Mouse (Mus musculus): ENCODE data around the gene Clec2g. TPM values are rescaled to one million over a fixed set of nuclear protein-coding genes. Genes with fewer than 3 reads are reported as not detected.
"Not testable (repeated sequence)": the region's sequence is repeated elsewhere in the genome, so short reads cannot be mapped to it uniquely, and the experiment has no call there.

Gene Clec2g
- not detected in 2 replicates for polyA plus RNA-seq (2014; fragmentation: Nextera tagmentation; extraction: Ambion mirVana)

DNA sequence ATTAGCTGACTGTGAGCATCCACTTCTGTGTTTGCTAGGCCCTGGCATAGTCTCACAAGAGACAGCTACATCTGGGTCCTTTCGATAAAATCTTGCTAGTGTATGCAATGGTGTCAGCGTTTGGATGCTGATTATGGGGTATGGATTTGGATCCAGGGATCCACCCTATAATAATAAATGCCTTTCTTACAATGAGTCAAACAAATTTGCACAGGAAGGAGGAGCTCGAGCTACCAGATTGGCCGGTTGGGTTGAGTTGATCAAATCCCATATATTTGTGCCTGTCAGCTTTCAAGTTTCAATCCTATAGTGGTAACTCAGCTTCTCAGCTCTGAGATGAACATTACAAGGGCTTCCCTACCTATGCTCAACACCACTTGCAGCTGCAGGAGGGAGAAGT lies at the start of gene Clec2g:
TSS of gene Clec2g (plus strand) at position 301 of the 400 bp plus-strand sequence.
- H3K4me2 ChIP-seq (ENCODE audit: low read length); H3K36me3 ChIP-seq (ENCODE audit: control insufficient read depth, insufficient read depth, low read length); DNase-seq; H3K9me3 ChIP-seq (ENCODE audit: control insufficient read depth, low read length); H3K9ac ChIP-seq (replicated peaks; ENCODE audit: low read length); ATAC-seq (ENCODE audit: low FRiP score, low TSS enrichment); H3K27ac ChIP-seq (replicated peaks; ENCODE audit: low read depth, low read length); H3K4me3 ChIP-seq (replicated peaks; ENCODE audit: low read depth, low read length); H3K4me1 ChIP-seq (ENCODE audit: control insufficient read depth, insufficient read depth, low read length); H3K27me3 ChIP-seq (ENCODE audit: control insufficient read depth, insufficient read depth, low read length): not testable (repeated sequence)
- 96% methylated on average over 4 of the region's 4 CpGs for WGBS

DNA sequence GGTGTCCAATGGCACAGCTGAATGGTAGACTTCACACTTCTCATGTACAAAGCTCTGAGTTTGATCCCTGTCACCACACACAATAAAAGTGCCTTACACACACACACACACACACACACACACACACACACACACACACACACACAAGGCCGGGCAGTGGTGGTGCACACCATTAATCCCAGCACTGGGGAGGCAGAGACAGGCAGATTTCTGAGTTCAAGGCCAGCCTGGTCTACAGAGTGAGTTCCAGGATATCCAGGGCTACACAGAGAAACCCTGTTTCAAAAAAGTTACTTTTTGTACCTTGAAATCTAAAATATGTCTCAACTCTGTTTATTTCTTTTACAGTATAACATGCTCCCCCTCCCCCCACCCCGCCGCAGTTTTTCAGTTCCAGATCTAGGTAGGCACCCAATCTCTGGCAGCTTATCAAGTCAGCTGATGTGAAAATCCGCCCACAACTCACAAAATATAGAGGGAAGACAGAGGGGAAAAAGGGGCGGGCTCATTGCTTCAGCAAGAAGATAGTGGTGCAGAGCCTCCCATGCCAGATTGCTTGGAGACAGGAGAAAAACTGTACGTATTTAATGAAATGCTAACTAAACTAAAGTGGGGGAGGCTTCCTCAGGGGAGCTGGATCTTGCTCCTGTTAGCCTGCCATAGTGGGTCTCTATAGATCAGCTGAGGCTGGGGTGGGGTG lies 46.9 kb upstream of the Clec2g start, which contains the start of gene Clec2i:
TSS of gene Clec2i (plus strand) at position 498 of the 700 bp plus-strand sequence.
- H3K4me2 ChIP-seq (ENCODE audit: low read length); H3K4me3 ChIP-seq (replicated peaks; ENCODE audit: low read depth, low read length); H3K27ac ChIP-seq (replicated peaks; ENCODE audit: low read depth, low read length); H3K4me1 ChIP-seq (ENCODE audit: control insufficient read depth, insufficient read depth, low read length); ATAC-seq (ENCODE audit: low FRiP score, low TSS enrichment); H3K9me3 ChIP-seq (ENCODE audit: control insufficient read depth, low read length); H3K27me3 ChIP-seq (ENCODE audit: control insufficient read depth, insufficient read depth, low read length); H3K9ac ChIP-seq (replicated peaks; ENCODE audit: low read length); H3K36me3 ChIP-seq (ENCODE audit: control insufficient read depth, insufficient read depth, low read length); DNase-seq: not testable (repeated sequence)
- 86% methylated on average over 6 of the region's 6 CpGs for WGBS

DNA sequence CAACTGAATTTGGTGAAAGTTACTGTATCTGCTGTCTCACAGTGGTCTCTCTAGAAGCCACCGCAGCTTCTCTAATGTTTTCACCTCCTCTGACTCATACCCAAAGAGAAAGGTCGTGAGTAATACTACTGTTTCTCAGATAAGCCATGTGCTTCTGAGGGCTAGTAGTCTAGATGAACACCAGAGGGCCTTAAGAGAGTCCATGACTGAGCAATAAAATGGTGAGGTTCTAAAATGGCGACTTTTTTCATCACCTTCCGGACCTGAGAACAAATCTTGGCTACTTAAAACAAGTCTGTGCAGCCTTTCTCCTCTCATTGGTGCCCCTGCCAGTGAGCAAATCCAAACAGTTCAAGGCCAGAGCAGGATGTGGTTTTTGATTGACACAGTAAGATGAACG lies 45.3 kb upstream of the Clec2g start:
- DNase-seq: no peak
- no peaks in the 10 kb centered on the region for H3K36me3 ChIP-seq (ENCODE audit: control insufficient read depth, insufficient read depth, low read length)
- H3K27ac ChIP-seq (replicated peaks; ENCODE audit: low read depth, low read length): no peak overlapping the region
- H3K4me1 ChIP-seq (ENCODE audit: control insufficient read depth, insufficient read depth, low read length): no peaks in the 10 kb centered on the region
- no peak overlapping the region for H3K4me2 ChIP-seq (ENCODE audit: low read length)
- WGBS: 82% methylated on average over 5 of the region's 5 CpGs
- H3K4me3 ChIP-seq (replicated peaks; ENCODE audit: low read depth, low read length): no peak overlapping the region
- H3K9ac ChIP-seq (replicated peaks; ENCODE audit: low read length): no peak overlapping the region
- ATAC-seq (ENCODE audit: low FRiP score, low TSS enrichment): no peak
- H3K9me3 ChIP-seq (ENCODE audit: control insufficient read depth, low read length): no peaks in the 10 kb centered on the region
- H3K27me3 ChIP-seq (ENCODE audit: control insufficient read depth, insufficient read depth, low read length): no peaks in the 10 kb centered on the region

DNA sequence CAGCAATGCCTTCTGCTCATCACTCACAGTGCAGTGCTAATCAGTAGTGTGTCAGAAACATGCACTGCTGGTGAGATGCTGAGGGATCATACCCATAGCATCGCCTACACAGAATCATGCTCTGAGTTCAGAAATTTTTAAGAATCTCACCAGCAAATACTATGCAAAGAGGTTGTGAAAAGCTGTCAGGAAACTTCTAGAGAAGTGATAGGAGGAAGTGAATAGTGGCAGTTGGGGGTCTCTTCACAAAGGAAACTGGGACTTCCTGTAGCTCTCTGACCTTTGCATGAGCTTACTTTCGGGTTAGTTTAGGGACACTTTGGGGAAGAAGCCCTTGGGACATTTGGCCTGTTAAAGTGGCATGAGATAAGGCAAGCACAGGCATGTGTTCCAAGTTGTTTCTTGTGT lies 43.2 kb upstream of the Clec2g start, which contains the start of gene BC035044:
TSS of gene BC035044 (minus strand) at position 179 of the 408 bp plus-strand sequence.
- Histone ChIP-seq H3K4me3 (replicated peaks; ENCODE audit: low read depth, low read length) (no peak within 1 kb of the TSS), H3K9ac (replicated peaks; ENCODE audit: low read length) (no peak within 1 kb of the TSS), H3K27ac (replicated peaks; ENCODE audit: low read depth, low read length) (no peak within 1 kb of the TSS), H3K9me3 (ENCODE audit: control insufficient read depth, low read length) (no peaks in the 10 kb centered on the region), H3K27me3 (ENCODE audit: control insufficient read depth, insufficient read depth, low read length) (no peaks in the 10 kb centered on the region), H3K4me1 (ENCODE audit: control insufficient read depth, insufficient read depth, low read length) (no peaks in the 10 kb centered on the region), H3K4me2 (ENCODE audit: low read length) (no peak within 1 kb of the TSS), H3K36me3 (ENCODE audit: control insufficient read depth, insufficient read depth, low read length) (no peaks in the 10 kb centered on the region)
- WGBS: 81% methylated on average over 2 of the region's 2 CpGs
- no peak for DNase-seq
- no peak for ATAC-seq (ENCODE audit: low FRiP score, low TSS enrichment)

DNA sequence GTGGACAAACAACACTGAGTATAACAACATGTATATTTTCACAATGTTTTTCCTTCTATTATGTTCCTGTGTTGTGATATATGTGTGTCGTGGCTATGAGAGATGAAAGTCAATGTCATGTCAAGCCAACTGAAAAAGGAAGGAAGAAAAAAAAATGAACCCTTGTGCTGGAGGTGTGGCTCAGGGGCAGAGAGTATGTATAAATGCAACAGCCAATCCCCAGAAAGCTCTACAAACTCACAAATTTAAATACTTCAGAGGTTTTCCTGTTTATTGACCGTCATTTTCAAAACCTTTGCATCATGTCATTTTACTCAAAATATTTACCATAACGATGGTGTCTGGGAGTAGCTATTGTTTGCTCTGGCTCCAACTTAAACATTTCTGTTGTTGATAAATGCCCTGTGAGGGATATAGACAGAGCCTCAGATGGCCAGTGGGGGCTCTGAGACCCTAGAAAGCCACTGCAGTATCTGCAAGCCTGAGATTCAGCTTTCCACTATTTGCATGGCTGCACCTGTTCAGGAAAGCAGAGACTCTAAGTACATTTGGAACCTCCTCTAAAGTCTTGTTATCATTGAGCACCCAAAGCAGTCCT lies 38.7 kb upstream of the Clec2g start:
- Histone ChIP-seq H3K4me2 (ENCODE audit: low read length) (no peak overlapping the region), H3K9ac (replicated peaks; ENCODE audit: low read length) (no peak overlapping the region), H3K27me3 (ENCODE audit: control insufficient read depth, insufficient read depth, low read length) (no peaks in the 10 kb centered on the region), H3K27ac (replicated peaks; ENCODE audit: low read depth, low read length) (no peak overlapping the region), H3K36me3 (ENCODE audit: control insufficient read depth, insufficient read depth, low read length) (no peaks in the 10 kb centered on the region), H3K4me3 (replicated peaks; ENCODE audit: low read depth, low read length) (no peak overlapping the region), H3K9me3 (ENCODE audit: control insufficient read depth, low read length) (no peaks in the 10 kb centered on the region), H3K4me1 (ENCODE audit: control insufficient read depth, insufficient read depth, low read length) (no peaks in the 10 kb centered on the region)
- DNase-seq: no peak
- 91% methylated on average over 3 of the region's 3 CpGs for WGBS
- ATAC-seq (ENCODE audit: low FRiP score, low TSS enrichment): no peak

DNA sequence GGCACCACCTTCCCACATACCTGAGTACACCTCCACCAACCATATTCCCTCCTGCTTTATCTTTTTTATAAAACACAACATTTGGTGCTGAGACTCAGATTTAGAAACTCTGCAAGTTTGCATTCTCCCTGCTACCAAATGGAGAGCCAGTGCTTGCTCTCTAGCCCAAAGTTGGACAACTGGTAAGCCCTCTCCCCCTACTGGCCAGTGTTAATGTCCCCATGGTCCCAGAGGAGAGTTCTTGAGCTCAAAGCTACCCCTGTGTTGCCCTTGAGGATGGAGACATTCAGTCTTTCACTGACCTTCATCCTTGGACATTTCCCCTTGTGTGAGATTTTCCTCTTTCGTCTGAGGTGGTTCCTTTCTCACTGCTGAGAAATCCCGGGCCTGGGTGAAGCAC lies 34.1 kb upstream of the Clec2g start:
- no peaks in the 10 kb centered on the region for H3K36me3 ChIP-seq (ENCODE audit: control insufficient read depth, insufficient read depth, low read length)
- ATAC-seq (ENCODE audit: low FRiP score, low TSS enrichment) (no peak), DNase-seq (no peak)
- H3K4me1 ChIP-seq (ENCODE audit: control insufficient read depth, insufficient read depth, low read length): no peaks in the 10 kb centered on the region
- WGBS: 87% methylated on average over 2 of the region's 2 CpGs
- no peaks in the 10 kb centered on the region for H3K27me3 ChIP-seq (ENCODE audit: control insufficient read depth, insufficient read depth, low read length)
- no peak overlapping the region for H3K27ac ChIP-seq (replicated peaks; ENCODE audit: low read depth, low read length)
- no peak overlapping the region for H3K4me3 ChIP-seq (replicated peaks; ENCODE audit: low read depth, low read length)
- H3K9me3 ChIP-seq (ENCODE audit: control insufficient read depth, low read length): no peaks in the 10 kb centered on the region
- no peak overlapping the region for H3K4me2 ChIP-seq (ENCODE audit: low read length)
- no peak overlapping the region for H3K9ac ChIP-seq (replicated peaks; ENCODE audit: low read length)

DNA sequence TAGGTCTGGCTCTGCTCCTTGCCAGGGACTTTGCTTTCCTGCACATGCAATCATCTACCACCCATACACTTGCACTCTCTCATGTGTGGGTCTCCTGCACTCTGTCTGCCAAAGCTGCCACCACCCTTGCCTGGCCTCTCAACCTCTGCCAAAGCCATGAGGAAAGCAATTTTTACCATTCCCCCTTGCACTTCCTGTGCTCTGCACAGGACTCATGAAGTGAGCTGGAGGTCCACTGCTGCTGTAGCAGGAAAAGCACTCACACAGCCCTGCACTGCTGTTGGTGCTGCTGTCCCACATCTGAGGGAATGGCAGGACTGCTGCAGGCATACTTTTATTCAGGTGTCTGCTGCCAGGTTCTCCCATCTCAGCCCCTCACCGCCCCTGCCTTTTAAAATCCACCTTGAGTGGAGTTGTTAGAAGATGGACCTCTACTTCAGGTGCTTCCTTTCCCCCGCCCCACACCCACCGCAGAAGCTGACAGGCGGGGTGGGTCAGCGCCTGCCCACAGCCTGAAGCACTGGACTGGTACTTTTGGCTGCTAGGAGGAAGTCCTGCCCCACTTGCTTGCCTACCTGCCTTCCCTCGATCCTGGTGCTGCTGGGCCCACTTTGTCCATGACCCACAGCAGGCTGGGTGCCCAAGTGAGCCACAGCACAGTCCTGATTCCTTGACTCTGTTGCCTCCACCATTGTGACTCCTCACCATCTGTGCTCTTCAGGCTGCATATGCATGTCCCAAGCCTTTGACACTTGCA lies 33.2 kb upstream of the Clec2g start:
- DNase-seq; H3K4me3 ChIP-seq (replicated peaks; ENCODE audit: low read depth, low read length); ATAC-seq (ENCODE audit: low FRiP score, low TSS enrichment); H3K27me3 ChIP-seq (ENCODE audit: control insufficient read depth, insufficient read depth, low read length); H3K4me1 ChIP-seq (ENCODE audit: control insufficient read depth, insufficient read depth, low read length); H3K9ac ChIP-seq (replicated peaks; ENCODE audit: low read length); H3K9me3 ChIP-seq (ENCODE audit: control insufficient read depth, low read length); H3K4me2 ChIP-seq (ENCODE audit: low read length); H3K27ac ChIP-seq (replicated peaks; ENCODE audit: low read depth, low read length); H3K36me3 ChIP-seq (ENCODE audit: control insufficient read depth, insufficient read depth, low read length): not testable (repeated sequence)
- WGBS: 91% methylated on average over 6 of the region's 6 CpGs

DNA sequence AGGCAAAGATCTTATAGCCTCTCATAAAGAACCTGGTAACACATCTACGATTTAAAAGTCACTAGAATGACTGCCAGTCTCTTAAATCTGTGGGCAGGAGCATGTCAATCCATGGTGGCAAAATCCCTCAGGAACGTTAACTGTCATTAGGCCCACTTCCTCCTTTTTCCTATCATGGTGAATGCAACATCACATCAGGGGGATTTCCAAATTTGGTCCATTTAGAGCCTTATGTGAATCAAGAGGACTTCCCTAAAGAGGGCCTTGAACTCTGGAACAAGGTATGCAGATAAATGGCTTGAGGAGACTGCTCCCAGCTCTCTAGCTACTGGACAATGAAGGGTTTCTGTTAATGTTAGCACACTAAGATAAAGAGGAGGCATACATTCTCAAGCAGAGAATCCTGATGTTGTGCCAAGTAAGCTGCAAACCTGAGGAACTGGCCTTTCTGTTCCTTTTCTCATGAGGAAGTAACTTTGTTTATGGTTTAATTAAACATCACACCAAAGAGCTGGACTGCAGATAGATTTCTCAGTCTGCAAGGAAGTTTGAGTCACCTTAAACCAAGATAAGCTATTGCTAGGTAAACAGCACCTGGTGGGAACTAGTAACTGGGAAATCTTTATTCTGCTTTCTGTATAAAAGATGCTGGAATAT lies 20.5 kb upstream of the Clec2g start:
- no peak for DNase-seq

More for the DNA sequence above, 20.5 kb upstream of the Clec2g start:
- H3K27me3 ChIP-seq (ENCODE audit: control insufficient read depth, insufficient read depth, low read length): no peaks in the 10 kb centered on the region
- no peaks in the 10 kb centered on the region for H3K36me3 ChIP-seq (ENCODE audit: control insufficient read depth, insufficient read depth, low read length)
- no peaks in the 10 kb centered on the region for H3K9me3 ChIP-seq (ENCODE audit: control insufficient read depth, low read length)
- no peaks in the 10 kb centered on the region for H3K4me1 ChIP-seq (ENCODE audit: control insufficient read depth, insufficient read depth, low read length)
- H3K4me2 ChIP-seq (ENCODE audit: low read length): no peak overlapping the region
- ATAC-seq (ENCODE audit: low FRiP score, low TSS enrichment): no peak
- H3K9ac ChIP-seq (replicated peaks; ENCODE audit: low read length): no peak overlapping the region
- 91% methylated on average over 2 of the region's 2 CpGs for WGBS
- no peak overlapping the region for H3K4me3 ChIP-seq (replicated peaks; ENCODE audit: low read depth, low read length)
- H3K27ac ChIP-seq (replicated peaks; ENCODE audit: low read depth, low read length): no peak overlapping the region

All from midbrain, embryonic 14.5 days (tissue).